Mouse (Mus musculus): ENCODE results near the gene Amz1.

- TF ChIP-seq CTCF (IDR thresholded peaks at IDR 0.05; ENCODE audit: low read depth) (no peak), EP300 (optimal IDR thresholded peaks at IDR 0.05) (no peak)
Measured at GRCm38 (mm10) chr5:140781886-140782572, 58.1 kb downstream of the Amz1 start.
